Mouse (Mus musculus) G1E (cell line): Measurements from ENCODE around the gene Itsn1. TPM values are rescaled to one million over a fixed set of nuclear protein-coding genes. Genes with fewer than 3 reads are reported as not detected.

ENCODE experiments used
- ATAC-seq: 2 replicates; pipeline ENCODE4 v1.8.0; 2016; ENCODE audit warnings: mild to moderate bottlenecking; ENCODE audit not compliant: insufficient number of reproducible peaks, poor library complexity, low FRiP score, severe bottlenecking; ENCODE audit errors: extremely low read depth
- DNase-seq: peaks from one replicate; pipeline ENCODE4 v3.0.0; 2012; ENCODE audit warnings: low spot score
- H3K27me3 ChIP-seq: 2 replicates; pipeline ENCODE4 v1.6.1; 2012; ENCODE audit warnings: mild to moderate bottlenecking, low read length, inconsistent platforms; ENCODE audit not compliant: insufficient read depth
- H3K36me3 ChIP-seq: replicated peaks from 2 replicates; pipeline ENCODE3; 2012; ENCODE audit warnings: mild to moderate bottlenecking, inconsistent platforms
- H3K4me1 ChIP-seq: 2 replicates; pipeline ENCODE4 v1.6.1; 2012; ENCODE audit warnings: low read depth, low read length, inconsistent platforms, mixed read lengths; ENCODE audit not compliant: insufficient read depth
- H3K4me3 ChIP-seq: 2 replicates; pipeline ENCODE4 v1.5.1; 2012; ENCODE audit warnings: low read depth, mild to moderate bottlenecking, inconsistent platforms, low read length, moderate library complexity, mixed read lengths
- H3K9me3 ChIP-seq: replicated peaks from 2 replicates; pipeline ENCODE4 v1.6.1; 2012; ENCODE audit warnings: inconsistent platforms
- CTCF ChIP-seq: IDR thresholded peaks from 2 replicates; pipeline ENCODE4 v1.5.1; 2012; ENCODE audit warnings: low read depth, low read length, inconsistent platforms, mixed read lengths
- GATA1 ChIP-seq: IDR thresholded peaks from 2 replicates; pipeline ENCODE4 v1.6.1; 2012; ENCODE audit warnings: borderline replicate concordance, low read length, inconsistent platforms, mixed read lengths
- GATA2 ChIP-seq: IDR thresholded peaks from 2 replicates; pipeline ENCODE4 v1.6.1; 2012; ENCODE audit warnings: low read depth, low read length, inconsistent platforms, borderline replicate concordance
- POLR2AphosphoS5 ChIP-seq: IDR thresholded peaks from 2 replicates; pipeline ENCODE4 v1.6.1; 2012; ENCODE audit warnings: low read depth, low read length, inconsistent platforms; ENCODE audit not compliant: insufficient replicate concordance
- TAL1 ChIP-seq: conservative IDR thresholded peaks from 2 replicates; pipeline ENCODE4 v1.6.1; 2012; ENCODE audit warnings: low read depth, low read length, inconsistent platforms, mixed read lengths
- polyA plus RNA-seq: library from polyadenylated mRNA; stranded (reverse); fragments of >175 nt; gene quantifications from 2 replicates; pipeline ENCODE4 v1.2.3, GENCODE M21; 2012
- total RNA-seq, 2 experiments: library from RNA; stranded (forward) in 1 of 2; stranded (reverse) in 1 of 2; fragments of 200-1000 nt in 1 of 2; fragments of >200 nt in 1 of 2; fragmentation: Nextera tagmentation in 1 of 2; gene quantifications; 2 replicates each; pipeline ENCODE4 v1.2.3; 2014 to 2017

Gene Itsn1
- total and polyA plus RNA-seq, 3 experiments: 19.9 to 64.8 (median 32.6) TPM

DNA sequence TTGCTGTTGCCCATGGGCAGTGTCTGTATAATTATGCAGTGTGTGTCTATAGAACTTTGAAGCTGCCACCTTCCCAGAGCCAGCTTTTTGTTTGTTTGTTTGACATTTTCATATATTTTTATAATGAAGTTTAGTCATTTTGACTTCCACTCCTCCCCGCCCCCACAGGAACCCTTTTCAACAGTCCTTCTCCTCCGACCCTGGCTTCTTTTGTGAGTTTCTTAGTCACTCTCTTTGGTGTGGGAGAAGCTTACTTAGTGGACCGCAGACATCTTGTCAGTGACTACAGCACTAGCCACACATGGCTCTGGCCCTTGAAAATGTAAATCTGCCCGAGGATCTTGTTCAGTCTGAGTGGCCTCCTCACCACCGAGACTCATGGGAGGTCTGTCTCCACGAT lies 35.3 kb downstream of the Itsn1 start:
- Histone ChIP-seq H3K27me3 (peaks cover 6% of the 10 kb centered on the region), H3K4me3 (no peak overlapping the region), H3K36me3 (peaks cover 3% of the 10 kb centered on the region), H3K9me3 (no peaks in the 10 kb centered on the region), H3K4me1 (peaks cover 25% of the 10 kb centered on the region)
- ATAC-seq (no peak), DNase-seq (no peak)
- no peak for TF ChIP-seq CTCF
- no peak for TF ChIP-seq GATA1
- TF ChIP-seq POLR2AphosphoS5: no peak
- no peak for TF ChIP-seq GATA2
- TF ChIP-seq TAL1: no peak

DNA sequence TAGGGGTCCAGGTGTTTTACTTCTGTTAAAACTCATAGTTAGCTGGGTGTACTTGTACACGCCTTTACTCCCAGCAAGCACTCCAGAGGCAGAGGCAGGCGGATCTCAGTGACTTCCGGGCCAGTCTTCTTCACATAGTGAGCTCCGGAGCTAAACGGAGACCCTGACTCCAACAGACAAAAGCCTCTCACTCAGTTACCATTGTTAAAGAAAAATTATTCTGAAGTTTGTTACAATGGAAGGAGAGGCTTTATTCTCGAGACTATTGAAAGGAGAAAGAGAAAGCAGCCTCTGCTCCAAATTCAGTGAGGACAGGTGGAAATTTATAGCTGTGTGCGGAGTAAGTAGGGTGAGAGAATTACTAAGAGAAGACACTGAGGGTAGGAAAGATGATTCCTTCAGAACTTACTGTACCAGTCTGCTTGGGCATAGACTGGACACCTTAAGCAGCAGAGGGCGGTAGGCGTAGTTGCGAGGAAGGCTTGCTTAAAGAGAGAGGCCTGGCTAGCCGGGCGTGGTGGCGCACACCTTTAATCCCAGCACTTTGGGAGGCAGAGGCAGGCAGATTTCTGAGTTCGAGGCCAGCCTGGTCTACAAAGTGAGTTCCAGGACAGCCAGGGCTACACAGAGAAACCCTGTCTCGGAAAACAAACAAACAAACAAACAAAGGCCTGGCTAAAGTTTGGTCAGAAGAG lies 36.2 kb downstream of the Itsn1 start:
- TF ChIP-seq GATA2 (no peak), GATA1 (no peak), POLR2AphosphoS5 (no peak), CTCF (no peak), TAL1 (no peak)
- H3K36me3 ChIP-seq: peaks cover 3% of the 10 kb centered on the region
- no peak for ATAC-seq
- H3K4me1 ChIP-seq: peaks cover 25% of the 10 kb centered on the region
- no peak for DNase-seq
- no peaks in the 10 kb centered on the region for H3K9me3 ChIP-seq
- no peak overlapping the region for H3K4me3 ChIP-seq
- peaks cover 6% of the 10 kb centered on the region for H3K27me3 ChIP-seq

DNA sequence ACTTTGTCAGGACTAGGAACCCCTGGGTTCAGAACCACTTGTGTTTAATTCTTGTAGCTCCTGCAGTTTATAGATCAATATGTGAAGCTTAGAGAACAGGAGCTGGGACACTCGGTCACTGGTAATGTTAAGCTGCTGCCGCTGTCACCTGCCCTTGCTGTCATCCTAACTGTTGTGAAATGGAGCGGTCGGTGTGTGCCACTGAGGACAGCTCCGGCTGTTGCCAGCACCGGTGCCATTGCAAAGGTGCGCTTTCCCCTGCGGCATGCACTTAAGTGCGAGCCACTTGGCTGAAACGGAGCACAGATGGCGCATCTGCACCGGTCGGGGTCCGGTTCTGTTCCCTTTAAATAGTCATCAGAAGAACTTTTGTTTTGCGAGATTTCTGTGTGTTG lies 36.7 kb downstream of the Itsn1 start:
- no peak for ATAC-seq
- TF ChIP-seq GATA1 (no peak), CTCF (no peak), GATA2 (no peak), POLR2AphosphoS5 (no peak), TAL1 (no peak)

DNA sequence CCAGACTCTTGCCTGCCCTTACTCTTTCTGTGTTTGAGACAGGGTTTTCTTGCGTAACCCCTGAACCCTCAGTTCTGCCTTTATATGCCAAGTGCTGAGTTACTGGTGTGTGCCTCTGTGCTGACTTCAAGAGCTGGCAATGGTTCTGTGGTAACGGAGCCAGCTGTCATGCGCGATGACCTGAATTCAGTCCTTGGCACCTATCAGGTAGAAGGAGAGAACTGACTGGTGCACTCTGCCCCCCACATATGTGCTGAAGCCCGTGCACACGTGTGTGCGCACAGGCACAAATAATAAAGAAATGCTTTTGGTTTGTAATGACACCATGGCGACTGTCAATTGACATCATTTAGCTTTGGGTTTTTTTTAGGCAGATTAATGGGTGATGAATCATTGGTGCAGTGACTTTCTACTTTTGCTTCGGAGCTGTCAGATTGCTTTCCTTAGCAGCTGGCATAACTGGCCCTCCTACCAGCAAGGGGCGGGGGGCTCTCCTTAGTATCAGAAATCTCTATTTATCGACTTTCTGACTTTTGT lies 38.2 kb downstream of the Itsn1 start:
- no peak for ATAC-seq
- no peak for TF ChIP-seq GATA2
- no peak for TF ChIP-seq CTCF
- TF ChIP-seq POLR2AphosphoS5: no peak
- no peak for TF ChIP-seq GATA1
- no peak for TF ChIP-seq TAL1
- Histone ChIP-seq H3K4me1 (peaks cover 20% of the 10 kb centered on the region), H3K9me3 (no peaks in the 10 kb centered on the region), H3K4me3 (no peak overlapping the region), H3K36me3 (peaks cover 2% of the 10 kb centered on the region), H3K27me3 (peaks cover 6% of the 10 kb centered on the region)
- DNase-seq: no peak

More for the DNA sequence above, 36.7 kb downstream of the Itsn1 start:
- Histone ChIP-seq H3K4me1 (peaks cover 23% of the 10 kb centered on the region), H3K27me3 (peaks cover 6% of the 10 kb centered on the region), H3K36me3 (no peaks in the 10 kb centered on the region), H3K9me3 (no peaks in the 10 kb centered on the region), H3K4me3 (no peak overlapping the region)
- no peak for DNase-seq

DNA sequence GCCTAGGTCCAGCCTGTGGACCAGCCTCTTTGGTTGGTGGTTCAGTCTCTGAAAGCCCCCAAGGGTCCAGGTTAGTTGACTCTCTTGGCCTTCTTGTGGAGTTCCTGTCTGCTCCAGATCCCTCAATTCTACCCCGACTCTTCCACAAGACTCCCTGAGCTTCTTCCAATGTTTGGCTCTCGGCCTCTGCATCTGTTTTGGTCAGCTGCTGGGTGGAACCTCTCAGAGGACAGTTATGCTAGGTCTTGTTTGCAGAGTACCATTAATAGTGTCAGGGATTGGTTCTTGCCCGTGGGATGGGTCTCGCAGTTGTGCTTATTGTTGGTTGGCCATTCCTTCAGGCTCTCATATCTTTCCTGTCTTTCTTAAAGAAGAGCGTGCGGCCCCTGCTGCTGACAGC lies 39.5 kb downstream of the Itsn1 start:
- Histone ChIP-seq H3K4me1 (peaks cover 24% of the 10 kb centered on the region), H3K27me3 (peaks cover 6% of the 10 kb centered on the region), H3K4me3 (no peak overlapping the region), H3K36me3 (peaks cover 2% of the 10 kb centered on the region), H3K9me3 (no peaks in the 10 kb centered on the region)
- DNase-seq (no peak), ATAC-seq (no peak)
- TF ChIP-seq TAL1: no peak
- no peak for TF ChIP-seq CTCF
- TF ChIP-seq GATA2: no peak
- no peak for TF ChIP-seq POLR2AphosphoS5
- TF ChIP-seq GATA1: no peak

DNA sequence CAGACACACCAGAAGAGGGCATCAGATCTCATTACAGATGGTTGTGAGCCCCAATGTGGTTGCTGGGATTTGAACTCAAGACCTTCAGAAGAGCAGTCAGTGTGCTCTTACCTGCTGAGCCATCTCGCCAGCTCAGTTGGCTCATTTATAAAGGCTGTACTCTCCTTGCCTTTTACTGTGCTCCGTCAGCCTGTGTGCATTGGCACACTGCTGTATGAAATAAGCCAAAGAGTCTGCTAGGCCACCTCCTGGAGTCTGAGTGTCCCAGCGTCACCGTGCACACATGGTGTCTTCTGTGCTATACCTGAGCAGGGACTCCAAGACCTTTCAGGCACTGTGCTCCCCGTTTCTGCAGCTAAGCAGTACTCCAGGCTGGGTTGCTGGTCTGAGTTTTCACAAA lies 40.8 kb downstream of the Itsn1 start:
- Histone ChIP-seq H3K27me3 (peaks cover 3% of the 10 kb centered on the region; the same call in 1 of the 2 replicates), H3K4me3 (no peak overlapping the region), H3K36me3 (peaks cover 2% of the 10 kb centered on the region), H3K4me1 (peaks cover 17% of the 10 kb centered on the region), H3K9me3 (no peaks in the 10 kb centered on the region)
- no peak for TF ChIP-seq GATA1
- TF ChIP-seq CTCF: no peak
- no peak for TF ChIP-seq POLR2AphosphoS5
- no peak for TF ChIP-seq GATA2
- no peak for TF ChIP-seq TAL1
- no peak for ATAC-seq
- no peak for DNase-seq
